Mouse (Mus musculus): ENCODE data around the gene Ssbp3. TPM values are rescaled to one million over a fixed set of nuclear protein-coding genes. Genes with fewer than 3 reads are reported as not detected.

The Ssbp3 gene
- total RNA-seq, 1 experiment from 2014 or later = 53.3 TPM

GRCm38 (mm10) chr4:106902157-106902556 is 8.3 kb upstream of the Ssbp3 start:
- peak; percentile 53; the same call in 1 of the 2 replicates for ATAC-seq (replicated peaks; ENCODE audit: low read depth, poor library complexity, severe bottlenecking)

- ATAC-seq (replicated peaks; ENCODE audit: low read depth, poor library complexity, severe bottlenecking) = no peak
Measured at GRCm38 (mm10) chr4:106905898-106906297, 4.6 kb upstream of the Ssbp3 start.

- peak; percentile 13; the same call in 1 of the 2 replicates for ATAC-seq (replicated peaks; ENCODE audit: low read depth, poor library complexity, severe bottlenecking)
Measured at GRCm38 (mm10) chr4:106907701-106908425, 2.6 kb upstream of the Ssbp3 start.

GRCm38 (mm10) chr4:106908426-106908809 is 2.1 kb upstream of the Ssbp3 start:
- peak; percentile 36 for ATAC-seq (replicated peaks; ENCODE audit: low read depth, poor library complexity, severe bottlenecking)

GRCm38 (mm10) chr4:106908950-106909751 is 1.4 kb upstream of the Ssbp3 start:
- ATAC-seq (replicated peaks; ENCODE audit: low read depth, poor library complexity, severe bottlenecking) = peak; percentile 62

GRCm38 (mm10) chr4:106909797-106910196 is 704 bp upstream of the Ssbp3 start:
- no peak for ATAC-seq (replicated peaks; ENCODE audit: low read depth, poor library complexity, severe bottlenecking)

GRCm38 (mm10) chr4:106911246-106911801 is 823 bp downstream of the Ssbp3 start:
- ATAC-seq (replicated peaks; ENCODE audit: low read depth, poor library complexity, severe bottlenecking) = peak; percentile 37

GRCm38 (mm10) chr4:106911951-106912688 is 1.6 kb downstream of the Ssbp3 start:
- ATAC-seq (replicated peaks; ENCODE audit: low read depth, poor library complexity, severe bottlenecking) = no peak

- ATAC-seq (replicated peaks; ENCODE audit: low read depth, poor library complexity, severe bottlenecking) = no peak
Measured at GRCm38 (mm10) chr4:106912689-106913041, 2.2 kb downstream of the Ssbp3 start.

GRCm38 (mm10) chr4:106913411-106914049 is 3.0 kb downstream of the Ssbp3 start:
- ATAC-seq (replicated peaks; ENCODE audit: low read depth, poor library complexity, severe bottlenecking) = no peak

GRCm38 (mm10) chr4:106915265-106915664 is 4.8 kb downstream of the Ssbp3 start:
- ATAC-seq (replicated peaks; ENCODE audit: low read depth, poor library complexity, severe bottlenecking) = no peak

- ATAC-seq (replicated peaks; ENCODE audit: low read depth, poor library complexity, severe bottlenecking) = no peak
Measured at GRCm38 (mm10) chr4:106918263-106918662, 7.8 kb downstream of the Ssbp3 start.

GRCm38 (mm10) chr4:106920119-106920518 is 9.6 kb downstream of the Ssbp3 start:
- ATAC-seq (replicated peaks; ENCODE audit: low read depth, poor library complexity, severe bottlenecking) = no peak

- no peak for ATAC-seq (replicated peaks; ENCODE audit: low read depth, poor library complexity, severe bottlenecking)
Measured at GRCm38 (mm10) chr4:106921375-106922336, 11.2 kb downstream of the Ssbp3 start.

- ATAC-seq (replicated peaks; ENCODE audit: low read depth, poor library complexity, severe bottlenecking) = no peak; the same call in 1 of the 2 replicates
Measured at GRCm38 (mm10) chr4:106922919-106923318, 12.4 kb downstream of the Ssbp3 start.

- peak; percentile 43 for ATAC-seq (replicated peaks; ENCODE audit: low read depth, poor library complexity, severe bottlenecking)
Measured at GRCm38 (mm10) chr4:106924175-106924574, 13.7 kb downstream of the Ssbp3 start.

- ATAC-seq (replicated peaks; ENCODE audit: low read depth, poor library complexity, severe bottlenecking) = peak; percentile 50; the same call in 1 of the 2 replicates
Measured at GRCm38 (mm10) chr4:106924888-106925287, 14.4 kb downstream of the Ssbp3 start.

GRCm38 (mm10) chr4:106926401-106926800 is 15.9 kb downstream of the Ssbp3 start:
- no peak for ATAC-seq (replicated peaks; ENCODE audit: low read depth, poor library complexity, severe bottlenecking)

- ATAC-seq (replicated peaks; ENCODE audit: low read depth, poor library complexity, severe bottlenecking) = no peak
Measured at GRCm38 (mm10) chr4:106927034-106927433, 16.5 kb downstream of the Ssbp3 start.

Data from common myeloid progenitor, adult 5-6 weeks (primary cell).